Mouse (Mus musculus) heart, embryonic 11.5 days (tissue): ENCODE measurements at regions not wholly inside any gene's neighbourhood (a gene's known extent, or its start where the extent isn't known, plus 50 kb on each side); places are given as distances from the start of the nearest gene placed in this dataset.

Experiments
- ATAC-seq: fragments of 200-750 bp; cut with Nextera tagmentation; replicated peaks from 2 replicates; pipeline ENCODE4 v1.8.0; 2017; ENCODE audit warnings: moderate library complexity; ENCODE audit not compliant: insufficient number of reproducible peaks, low FRiP score, low TSS enrichment
- H3K27ac ChIP-seq: fragments of 300-500 bp; sonication (generic); 2 replicates; pipeline ENCODE4 v1.5.1; 2014; ENCODE audit warnings: mild to moderate bottlenecking, low read depth, low read length
- H3K27me3 ChIP-seq: fragments of 300-500 bp; sonication (generic); 2 replicates; pipeline ENCODE4 v1.6.1; 2014; ENCODE audit warnings: mild to moderate bottlenecking, low read length, mixed read lengths; ENCODE audit not compliant: control insufficient read depth, insufficient read depth
- H3K36me3 ChIP-seq: fragments of 300-500 bp; sonication (generic); 2 replicates; pipeline ENCODE4 v1.6.1; 2014; ENCODE audit warnings: mild to moderate bottlenecking, low read length, moderate library complexity, mixed read lengths; ENCODE audit not compliant: control insufficient read depth, insufficient read depth
- H3K4me1 ChIP-seq: fragments of 300-500 bp; sonication (generic); 2 replicates; pipeline ENCODE4 v1.6.1; 2014; ENCODE audit warnings: low read length; ENCODE audit not compliant: control insufficient read depth, insufficient read depth
- H3K4me2 ChIP-seq: fragments of 300-500 bp; sonication (generic); 2 replicates; pipeline ENCODE4 v1.6.1; 2014; ENCODE audit warnings: mild to moderate bottlenecking, moderate library complexity
- H3K4me3 ChIP-seq: fragments of 300-500 bp; sonication (generic); 2 replicates; pipeline ENCODE4 v1.5.1; 2014; ENCODE audit warnings: low read depth, low read length
- H3K9ac ChIP-seq: fragments of 300-500 bp; sonication (generic); 2 replicates; pipeline ENCODE4 v1.6.1; 2014; ENCODE audit warnings: mild to moderate bottlenecking, low read depth, low read length, moderate library complexity
- H3K9me3 ChIP-seq: fragments of 300-500 bp; sonication (generic); replicated peaks from 2 replicates; pipeline ENCODE4 v1.6.1; 2016; ENCODE audit warnings: low read length; ENCODE audit not compliant: control insufficient read depth
- WGBS: fragments of 180-500 bp; shearing (Covaris S2); extraction: QIAGEN DNeasy Blood & Tissue Kit; methylation state at CpG from one replicate; pipeline ENCODE4 v1.1.7; 2014; ENCODE audit not compliant: insufficient replicate concordance; 5-methylcytosine and 5-hydroxymethylcytosine counted together

GRCm38 (mm10) chr8:91909637-91910383 is 107.9 kb upstream of the Irx3 start:
- Histone ChIP-seq H3K4me3 (no peak overlapping the region), H3K36me3 (no peaks in the 10 kb centered on the region), H3K27ac (no peak overlapping the region), H3K9me3 (no peaks in the 10 kb centered on the region), H3K27me3 (peaks cover 9% of the 10 kb centered on the region), H3K4me1 (peaks cover 4% of the 10 kb centered on the region; the same call in 1 of the 2 replicates), H3K4me2 (no peak overlapping the region), H3K9ac (no peak overlapping the region)
- no peak for ATAC-seq
- WGBS: 52% methylated on average over 14 of the region's 14 CpGs

GRCm38 (mm10) chr8:91908731-91909353 is 107.0 kb upstream of the Irx3 start:
- Histone ChIP-seq H3K36me3 (no peaks in the 10 kb centered on the region), H3K27me3 (peaks cover 9% of the 10 kb centered on the region)

GRCm38 (mm10) chr8:91907178-91907577 is 105.3 kb upstream of the Irx3 start:
- no peak overlapping the region for H3K4me3 ChIP-seq
- no peak for ATAC-seq
- peaks cover 9% of the 10 kb centered on the region for H3K27me3 ChIP-seq
- H3K4me1 ChIP-seq: no peaks in the 10 kb centered on the region
- H3K9me3 ChIP-seq: no peaks in the 10 kb centered on the region
- H3K9ac ChIP-seq: no peak overlapping the region
- 83% methylated on average over 8 of the region's 8 CpGs for WGBS
- H3K27ac ChIP-seq: no peak overlapping the region
- no peaks in the 10 kb centered on the region for H3K36me3 ChIP-seq
- no peak overlapping the region for H3K4me2 ChIP-seq

More at GRCm38 (mm10) chr8:91908731-91909353, 107.0 kb upstream of the Irx3 start:
- Histone ChIP-seq H3K4me1 (peaks cover 4% of the 10 kb centered on the region; the same call in 1 of the 2 replicates), H3K9ac (no peak overlapping the region), H3K9me3 (no peaks in the 10 kb centered on the region), H3K4me3 (no peak overlapping the region), H3K27ac (no peak overlapping the region), H3K4me2 (no peak overlapping the region)
- ATAC-seq: no peak
- 57% methylated on average over 9 of the region's 9 CpGs for WGBS

GRCm38 (mm10) chr8:91901525-91902281 is 99.8 kb upstream of the Irx3 start:
- 78% methylated on average over 10 of the region's 10 CpGs for WGBS
- H3K4me1 ChIP-seq: peaks cover 7% of the 10 kb centered on the region; the same call in 1 of the 2 replicates

GRCm38 (mm10) chr8:91899747-91900146 is 97.9 kb upstream of the Irx3 start:
- H3K4me1 ChIP-seq: peaks cover 7% of the 10 kb centered on the region; the same call in 1 of the 2 replicates
- no peaks in the 10 kb centered on the region for H3K36me3 ChIP-seq
- ATAC-seq: no peak
- H3K27ac ChIP-seq: no peak overlapping the region
- no peaks in the 10 kb centered on the region for H3K9me3 ChIP-seq
- H3K4me3 ChIP-seq: no peak overlapping the region
- H3K27me3 ChIP-seq: peaks cover 5% of the 10 kb centered on the region; the same call in 1 of the 2 replicates
- H3K9ac ChIP-seq: no peak overlapping the region
- no peak overlapping the region for H3K4me2 ChIP-seq
- WGBS: 69% methylated on average over 7 of the region's 7 CpGs

More at GRCm38 (mm10) chr8:91901525-91902281, 99.8 kb upstream of the Irx3 start:
- Histone ChIP-seq H3K9me3 (no peaks in the 10 kb centered on the region), H3K4me2 (no peak overlapping the region), H3K27me3 (peaks cover 5% of the 10 kb centered on the region; the same call in 1 of the 2 replicates), H3K9ac (no peak overlapping the region), H3K27ac (no peak overlapping the region), H3K4me3 (no peak overlapping the region), H3K36me3 (no peaks in the 10 kb centered on the region)
- no peak for ATAC-seq

GRCm38 (mm10) chr8:91897381-91897780 is 95.5 kb upstream of the Irx3 start:
- H3K4me2 ChIP-seq: no peak overlapping the region
- no peak overlapping the region for H3K9ac ChIP-seq
- no peaks in the 10 kb centered on the region for H3K36me3 ChIP-seq
- no peak overlapping the region for H3K27ac ChIP-seq
- peaks cover 5% of the 10 kb centered on the region; the same call in 1 of the 2 replicates for H3K27me3 ChIP-seq
- peaks cover 7% of the 10 kb centered on the region; the same call in 1 of the 2 replicates for H3K4me1 ChIP-seq
- ATAC-seq: no peak
- no peak overlapping the region for H3K4me3 ChIP-seq
- H3K9me3 ChIP-seq: no peaks in the 10 kb centered on the region
- 38% methylated on average over 7 of the region's 7 CpGs for WGBS

- no peak overlapping the region for H3K4me2 ChIP-seq
- H3K36me3 ChIP-seq: no peaks in the 10 kb centered on the region
- H3K9me3 ChIP-seq: no peaks in the 10 kb centered on the region
- H3K4me1 ChIP-seq: peaks cover 7% of the 10 kb centered on the region; the same call in 1 of the 2 replicates
- no peak overlapping the region for H3K4me3 ChIP-seq
- peaks cover 3% of the 10 kb centered on the region for H3K27me3 ChIP-seq
- ATAC-seq: no peak
- H3K9ac ChIP-seq: no peak overlapping the region
- 76% methylated on average over 6 of the region's 6 CpGs for WGBS
- no peak overlapping the region for H3K27ac ChIP-seq
These were observed 94.1 kb upstream of the Irx3 start for GRCm38 (mm10) chr8:91895987-91896386.

GRCm38 (mm10) chr8:91884862-91885261 is 83.0 kb upstream of the Irx3 start:
- H3K9ac ChIP-seq: no peak overlapping the region
- no peak overlapping the region for H3K4me2 ChIP-seq
- H3K27me3 ChIP-seq: peaks cover 3% of the 10 kb centered on the region; the same call in 1 of the 2 replicates
- H3K4me1 ChIP-seq: no peaks in the 10 kb centered on the region
- 83% methylated on average over 2 of the region's 2 CpGs for WGBS
- H3K9me3 ChIP-seq: no peaks in the 10 kb centered on the region
- no peak for ATAC-seq
- no peaks in the 10 kb centered on the region for H3K36me3 ChIP-seq
- H3K27ac ChIP-seq: no peak overlapping the region
- no peak overlapping the region for H3K4me3 ChIP-seq
